Mouse (Mus musculus): ENCODE data around the gene Itpr2. TPM values are rescaled to one million over a fixed set of nuclear protein-coding genes. Genes with fewer than 3 reads are reported as not detected.
A peak's percentile ranks its signal among the peaks of the same experiment; 100 is the strongest.

The Itpr2 gene
- total RNA-seq, 1 experiment from 2014 or later = 123 TPM

- no peak for ATAC-seq (ENCODE audit: extremely low read depth, insufficient number of reproducible peaks, low FRiP score, poor library complexity, severe bottlenecking)
Measured at GRCm38 (mm10) chr6:146339779-146340178, 162.2 kb downstream of the Itpr2 start.

- ATAC-seq (ENCODE audit: extremely low read depth, insufficient number of reproducible peaks, low FRiP score, poor library complexity, severe bottlenecking) = no peak
Measured at GRCm38 (mm10) chr6:146337237-146337636, 164.8 kb downstream of the Itpr2 start.

GRCm38 (mm10) chr6:146335191-146335590 lies 166.8 kb downstream of the Itpr2 start:
- no peak for ATAC-seq (ENCODE audit: extremely low read depth, insufficient number of reproducible peaks, low FRiP score, poor library complexity, severe bottlenecking)

GRCm38 (mm10) chr6:146333506-146333905 lies 168.5 kb downstream of the Itpr2 start:
- no peak for ATAC-seq (ENCODE audit: extremely low read depth, insufficient number of reproducible peaks, low FRiP score, poor library complexity, severe bottlenecking)

- no peak for ATAC-seq (ENCODE audit: extremely low read depth, insufficient number of reproducible peaks, low FRiP score, poor library complexity, severe bottlenecking)
Measured at GRCm38 (mm10) chr6:146331017-146331669, 170.9 kb downstream of the Itpr2 start.

- ATAC-seq (ENCODE audit: extremely low read depth, insufficient number of reproducible peaks, low FRiP score, poor library complexity, severe bottlenecking) = no peak
Measured at GRCm38 (mm10) chr6:146329079-146329478, 172.9 kb downstream of the Itpr2 start.

- ATAC-seq (ENCODE audit: extremely low read depth, insufficient number of reproducible peaks, low FRiP score, poor library complexity, severe bottlenecking) = no peak
Measured at GRCm38 (mm10) chr6:146326631-146327030, 175.4 kb downstream of the Itpr2 start.

- no peak for ATAC-seq (ENCODE audit: extremely low read depth, insufficient number of reproducible peaks, low FRiP score, poor library complexity, severe bottlenecking)
Measured at GRCm38 (mm10) chr6:146324541-146325204, 177.3 kb downstream of the Itpr2 start.

- ATAC-seq (ENCODE audit: extremely low read depth, insufficient number of reproducible peaks, low FRiP score, poor library complexity, severe bottlenecking) = no peak
Measured at GRCm38 (mm10) chr6:146322555-146322954, 179.5 kb downstream of the Itpr2 start.

GRCm38 (mm10) chr6:146321951-146322350 lies 180.1 kb downstream of the Itpr2 start:
- no peak for ATAC-seq (ENCODE audit: extremely low read depth, insufficient number of reproducible peaks, low FRiP score, poor library complexity, severe bottlenecking)

GRCm38 (mm10) chr6:146316415-146316814 lies 185.6 kb downstream of the Itpr2 start:
- ATAC-seq (ENCODE audit: extremely low read depth, insufficient number of reproducible peaks, low FRiP score, poor library complexity, severe bottlenecking) = no peak

GRCm38 (mm10) chr6:146315153-146315552 lies 186.9 kb downstream of the Itpr2 start:
- ATAC-seq (ENCODE audit: extremely low read depth, insufficient number of reproducible peaks, low FRiP score, poor library complexity, severe bottlenecking) = no peak

GRCm38 (mm10) chr6:146314304-146314703 lies 187.7 kb downstream of the Itpr2 start:
- ATAC-seq (ENCODE audit: extremely low read depth, insufficient number of reproducible peaks, low FRiP score, poor library complexity, severe bottlenecking) = no peak

GRCm38 (mm10) chr6:146313396-146313795 lies 188.6 kb downstream of the Itpr2 start:
- peak; percentile 43 for ATAC-seq (ENCODE audit: extremely low read depth, insufficient number of reproducible peaks, low FRiP score, poor library complexity, severe bottlenecking)

- no peak for ATAC-seq (ENCODE audit: extremely low read depth, insufficient number of reproducible peaks, low FRiP score, poor library complexity, severe bottlenecking)
Measured at GRCm38 (mm10) chr6:146310210-146310609, 191.8 kb downstream of the Itpr2 start.

GRCm38 (mm10) chr6:146309335-146309734 lies 192.7 kb downstream of the Itpr2 start:
- ATAC-seq (ENCODE audit: extremely low read depth, insufficient number of reproducible peaks, low FRiP score, poor library complexity, severe bottlenecking) = no peak

- ATAC-seq (ENCODE audit: extremely low read depth, insufficient number of reproducible peaks, low FRiP score, poor library complexity, severe bottlenecking) = no peak
Measured at GRCm38 (mm10) chr6:146305995-146306394, 196.0 kb downstream of the Itpr2 start.

- ATAC-seq (ENCODE audit: extremely low read depth, insufficient number of reproducible peaks, low FRiP score, poor library complexity, severe bottlenecking) = no peak
Measured at GRCm38 (mm10) chr6:146304088-146304487, 197.9 kb downstream of the Itpr2 start.

- no peak for ATAC-seq (ENCODE audit: extremely low read depth, insufficient number of reproducible peaks, low FRiP score, poor library complexity, severe bottlenecking)
Measured at GRCm38 (mm10) chr6:146303336-146303735, 198.7 kb downstream of the Itpr2 start.

- no peak for ATAC-seq (ENCODE audit: extremely low read depth, insufficient number of reproducible peaks, low FRiP score, poor library complexity, severe bottlenecking)
Measured at GRCm38 (mm10) chr6:146302574-146303130, 199.4 kb downstream of the Itpr2 start.

All from neutrophil, adult 5-6 weeks (primary cell).